Mouse (Mus musculus) fat pad, adult 2 months (tissue): Measurements from ENCODE around the gene Ifna5.
"Not testable (repeated sequence)": the region's sequence is repeated elsewhere in the genome, so short reads cannot be mapped to it uniquely, and the experiment has no call there.

Experiments used
- DNase-seq: peaks from one replicate; pipeline ENCODE4 v3.0.0-alpha.2; 2011; ENCODE audit warnings: low read depth, low spot score; ENCODE audit errors: extremely low read depth

Gene Ifna5

GRCm38 (mm10) chr4:88835225-88835624 is at the start of gene Ifna5:
Ifna5 (plus strand) TSS chr4:88835525.
- not testable (repeated sequence) for DNase-seq

- DNase-seq = not testable (repeated sequence)
Measured at GRCm38 (mm10) chr4:88788402-88788801, 46.9 kb upstream of the Ifna5 start, which contains the start of gene Gm13277. Gm13277 (plus strand) TSS chr4:88788632.

- not testable (repeated sequence) for DNase-seq
Measured at GRCm38 (mm10) chr4:88791250-88791649, 44.1 kb upstream of the Ifna5 start, which contains the start of gene Gm13278. Gm13278 (plus strand) TSS chr4:88791550.

GRCm38 (mm10) chr4:88793936-88794675 is 41.2 kb upstream of the Ifna5 start, which contains the start of gene Gm13275:
Gm13275 (plus strand) TSS chr4:88794487.
- not testable (repeated sequence) for DNase-seq

GRCm38 (mm10) chr4:88797097-88797496 is 38.2 kb upstream of the Ifna5 start, which contains the start of gene Gm13279:
Gm13279 (plus strand) TSS chr4:88797397.
- not testable (repeated sequence) for DNase-seq

- not testable (repeated sequence) for DNase-seq
Measured at GRCm38 (mm10) chr4:88799365-88799764, 36.0 kb upstream of the Ifna5 start, which contains the start of gene Gm13285. Gm13285 (plus strand) TSS chr4:88799665.

- not testable (repeated sequence) for DNase-seq
Measured at GRCm38 (mm10) chr4:88802954-88803353, 32.4 kb upstream of the Ifna5 start, which contains the start of gene Gm13287. Gm13287 (plus strand) TSS chr4:88803254.

- DNase-seq = not testable (repeated sequence)
Measured at GRCm38 (mm10) chr4:88805231-88805630, 30.1 kb upstream of the Ifna5 start, which contains the start of gene Gm13288. Gm13288 (plus strand) TSS chr4:88805531.

GRCm38 (mm10) chr4:88805761-88806160 is 29.6 kb upstream of the Ifna5 start:
- not testable (repeated sequence) for DNase-seq

GRCm38 (mm10) chr4:88815928-88816327 is 19.4 kb upstream of the Ifna5 start, which contains the start of gene Ifna7:
Ifna7 (plus strand) TSS chr4:88816228.
- DNase-seq = no peak

GRCm38 (mm10) chr4:88819659-88820058 is 15.7 kb upstream of the Ifna5 start, which contains the start of gene Ifna11:
Ifna11 (plus strand) TSS chr4:88819959.
- no peak for DNase-seq

- DNase-seq = no peak
Measured at GRCm38 (mm10) chr4:88822995-88823394, 12.3 kb upstream of the Ifna5 start.

GRCm38 (mm10) chr4:88827116-88827515 is 8.2 kb upstream of the Ifna5 start, which contains the start of gene Ifna6:
Ifna6 (plus strand) TSS chr4:88827416.
- DNase-seq = not testable (repeated sequence)

GRCm38 (mm10) chr4:88830523-88830922 is 4.8 kb upstream of the Ifna5 start:
- no peak for DNase-seq

- DNase-seq = no peak
Measured at GRCm38 (mm10) chr4:88838828-88839227, 3.5 kb downstream of the Ifna5 start.

GRCm38 (mm10) chr4:88840058-88840457 is 4.7 kb downstream of the Ifna5 start:
- DNase-seq = no peak

- no peak for DNase-seq
Measured at GRCm38 (mm10) chr4:88841438-88841911, 6.2 kb downstream of the Ifna5 start, which contains the start of gene Ifna4. Ifna4 (plus strand) TSS chr4:88841861.

GRCm38 (mm10) chr4:88845334-88845733 is 10.0 kb downstream of the Ifna5 start:
- no peak for DNase-seq

- DNase-seq = no peak
Measured at GRCm38 (mm10) chr4:88849698-88850097, 14.4 kb downstream of the Ifna5 start, which contains the start of gene Ifna1. Ifna1 (plus strand) TSS chr4:88850087.

GRCm38 (mm10) chr4:88851026-88851763 is 15.9 kb downstream of the Ifna5 start:
- no peak for DNase-seq

GRCm38 (mm10) chr4:88859214-88859613 is 23.9 kb downstream of the Ifna5 start:
- no peak for DNase-seq
